Mouse (Mus musculus): ENCODE data around the gene Fgfr1op.

Fgfr1op gene

GRCm38 (mm10) chr17:8232089-8232488, 66.8 kb downstream of the Fgfr1op start:
- no peak for DNase-seq

- DNase-seq, result no peak
Measured at GRCm38 (mm10) chr17:8233618-8234214, 68.4 kb downstream of the Fgfr1op start.

- no peak for DNase-seq
Measured at GRCm38 (mm10) chr17:8234537-8234936, 69.2 kb downstream of the Fgfr1op start.

GRCm38 (mm10) chr17:8235743-8236142, 70.4 kb downstream of the Fgfr1op start, which contains the start of gene Ccr6:
Gene Ccr6, plus strand, starts transcription at chr17:8236043.
- DNase-seq, result no peak

GRCm38 (mm10) chr17:8238012-8238710, 72.9 kb downstream of the Fgfr1op start:
- no peak for DNase-seq

- no peak for DNase-seq
Measured at GRCm38 (mm10) chr17:8239561-8239960, 74.3 kb downstream of the Fgfr1op start.

- DNase-seq, result no peak
Measured at GRCm38 (mm10) chr17:8240517-8240916, 75.2 kb downstream of the Fgfr1op start.

- no peak for DNase-seq
Measured at GRCm38 (mm10) chr17:8241645-8242044, 76.3 kb downstream of the Fgfr1op start.

GRCm38 (mm10) chr17:8242186-8242585, 76.9 kb downstream of the Fgfr1op start:
- no peak for DNase-seq

GRCm38 (mm10) chr17:8244124-8244523, 78.8 kb downstream of the Fgfr1op start:
- no peak for DNase-seq

- no peak for DNase-seq
Measured at GRCm38 (mm10) chr17:8246102-8246754, 80.9 kb downstream of the Fgfr1op start.
